Mouse (Mus musculus) thymus, postnatal 0 days (tissue): ENCODE data around the gene Hnrnph1. TPM values are rescaled to one million over a fixed set of nuclear protein-coding genes. Genes with fewer than 3 reads are reported as not detected.
A peak's percentile ranks its signal among the peaks of the same experiment; 100 is the strongest.
"Not testable (repeated sequence)": the region's sequence is repeated elsewhere in the genome, so short reads cannot be mapped to it uniquely, and the experiment has no call there.

Source experiments
- DNase-seq: peaks from one replicate; pipeline ENCODE4 v3.0.0-alpha.2; 2015; ENCODE audit warnings: low spot score
- polyA plus RNA-seq: library from polyadenylated mRNA; unstranded; fragments of >200 nt; fragmentation: Nextera tagmentation; extraction: Ambion mirVana; gene quantifications from 2 replicates; pipeline ENCODE4 v1.2.1, GENCODE M21; 2015

Hnrnph1 gene
- 350 and 356 TPM in 2 replicates for polyA plus RNA-seq

DNA sequence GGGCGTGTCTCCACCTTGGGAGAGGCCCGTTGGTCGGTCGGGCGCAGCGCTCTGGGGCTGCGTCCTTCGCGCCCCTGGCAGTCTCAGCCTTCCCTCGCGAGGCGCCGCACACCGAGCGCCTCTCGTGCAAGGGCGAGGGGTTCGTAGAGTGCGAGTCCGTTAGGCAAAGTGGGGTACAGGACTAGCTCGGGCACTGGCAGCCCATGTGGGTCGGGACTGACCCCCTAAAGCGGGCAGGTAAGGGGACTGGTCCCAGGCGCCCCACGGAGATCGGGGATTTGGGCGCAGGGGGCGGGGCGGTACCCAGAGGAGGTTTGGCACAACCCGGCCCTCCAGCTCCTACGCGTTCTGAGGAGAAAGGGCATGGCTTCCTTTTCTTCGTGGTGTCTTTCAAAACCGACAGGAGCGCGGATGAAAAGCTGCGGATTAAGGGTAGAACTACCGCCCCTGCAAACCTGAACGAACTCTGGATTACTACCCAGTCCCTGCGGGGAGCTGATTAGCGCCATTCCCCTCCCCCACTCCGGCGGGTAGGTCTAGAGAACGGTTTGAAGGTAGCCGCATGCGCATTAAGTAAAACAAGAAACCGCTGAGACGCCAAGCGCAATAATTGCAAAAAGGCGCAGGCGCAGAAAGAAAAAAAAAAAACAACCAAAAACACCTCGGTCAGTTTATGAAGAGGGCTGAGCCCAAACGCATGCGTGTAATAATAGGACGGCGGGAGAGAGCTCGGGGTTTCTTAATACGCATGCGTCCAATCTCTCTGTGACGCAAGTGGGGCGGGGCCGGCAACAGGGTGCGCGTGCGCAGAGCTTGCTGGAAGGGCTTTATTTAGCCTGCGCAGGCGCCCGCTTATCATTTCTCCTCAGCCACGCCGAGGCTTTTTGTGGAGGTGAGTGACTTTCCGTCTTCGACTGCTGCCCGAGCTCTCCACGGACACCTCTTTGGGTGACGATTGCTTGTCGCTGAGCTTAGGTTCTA lies at the start of gene Hnrnph1:
Hnrnph1 (plus strand) TSS at position 80 of the 981 bp plus-strand sequence.
- peak; percentile 99 for DNase-seq

- no peak for DNase-seq
These were observed 48.6 kb upstream of the Hnrnph1 start for GRCm38 (mm10) chr11:50328075-50328625.

GRCm38 (mm10) chr11:50329378-50329777 lies 47.4 kb upstream of the Hnrnph1 start:
- no peak for DNase-seq

DNA sequence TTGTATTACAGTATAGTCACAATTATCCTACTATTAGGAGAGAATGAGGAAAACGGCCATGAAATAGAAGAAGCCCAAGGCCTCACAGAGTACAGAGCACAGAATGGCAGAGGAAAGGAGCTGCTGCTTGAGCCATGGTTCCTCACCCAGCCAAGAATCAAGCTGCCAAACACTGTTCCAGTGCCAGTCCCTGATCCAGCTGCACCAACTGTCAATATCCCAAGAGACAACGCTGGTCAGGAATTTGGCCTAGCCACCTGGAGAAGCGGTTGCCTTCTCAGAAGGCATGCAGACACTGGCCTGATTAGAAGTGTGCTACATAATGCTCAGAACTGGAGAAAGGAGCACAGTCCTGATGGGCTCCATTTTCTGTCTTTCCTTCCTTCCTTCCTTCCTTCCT lies 43.6 kb upstream of the Hnrnph1 start:
- no peak for DNase-seq

- DNase-seq = no peak
These were observed 40.7 kb upstream of the Hnrnph1 start for GRCm38 (mm10) chr11:50336126-50336525.

GRCm38 (mm10) chr11:50336891-50337290 lies 39.9 kb upstream of the Hnrnph1 start:
- DNase-seq = no peak

GRCm38 (mm10) chr11:50345486-50345885 lies 31.3 kb upstream of the Hnrnph1 start:
- DNase-seq = no peak

DNA sequence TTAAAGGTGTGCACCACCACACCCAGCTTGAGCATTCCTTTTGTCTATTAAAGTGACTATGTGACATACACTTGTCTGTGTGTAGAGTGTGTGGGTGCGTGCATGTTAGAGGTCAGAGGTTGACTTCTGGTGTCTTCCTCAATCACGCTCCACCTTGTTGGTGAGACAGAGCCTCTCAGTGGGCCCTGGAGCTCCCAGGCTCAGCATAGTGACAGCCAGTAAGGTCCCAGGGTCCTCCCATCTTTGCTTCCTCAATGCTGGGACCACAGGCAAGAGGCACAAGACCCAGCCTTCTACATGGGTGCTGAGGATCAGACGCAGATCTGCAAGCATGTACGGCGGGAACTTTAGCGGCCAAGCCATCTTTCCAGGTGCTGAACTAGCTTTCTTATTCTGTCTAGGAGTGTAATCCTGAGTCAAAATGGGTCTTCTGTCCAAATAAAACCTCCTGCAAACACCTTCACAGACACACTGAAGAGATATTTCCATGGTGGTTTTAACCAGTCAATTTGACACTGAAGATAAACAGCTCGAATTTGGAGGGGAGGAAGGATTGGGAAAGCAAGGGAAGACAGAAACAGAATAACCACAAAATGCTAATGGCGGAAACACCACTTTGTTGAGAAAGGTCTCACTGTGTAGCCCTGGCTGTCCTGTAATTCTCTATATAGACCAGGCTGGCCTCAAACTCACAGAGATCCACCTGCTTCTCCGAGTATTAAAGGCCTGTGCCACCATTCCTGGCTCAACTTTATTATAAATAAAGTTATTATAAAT lies 30.3 kb upstream of the Hnrnph1 start:
- no peak for DNase-seq

DNA sequence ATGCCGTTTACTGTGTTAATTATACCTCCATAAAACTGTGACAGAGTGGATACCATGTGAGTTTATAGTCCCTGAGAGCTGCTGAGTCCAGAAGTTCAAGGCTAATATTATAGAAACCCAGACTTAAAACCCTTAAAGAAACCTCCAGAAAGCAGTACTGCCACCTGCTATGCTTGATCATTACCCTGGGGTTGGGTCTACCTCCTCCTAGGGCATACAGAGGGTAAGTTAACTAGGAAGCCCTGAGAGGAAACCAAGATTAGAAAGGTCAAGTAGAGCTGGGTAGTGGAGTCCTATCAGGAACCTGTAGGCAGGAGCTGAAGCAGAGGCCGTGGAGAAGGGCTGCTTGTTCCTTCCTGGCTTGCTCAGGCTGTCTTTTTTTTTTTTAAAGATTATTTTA lies 24.6 kb upstream of the Hnrnph1 start:
- no peak for DNase-seq

DNA sequence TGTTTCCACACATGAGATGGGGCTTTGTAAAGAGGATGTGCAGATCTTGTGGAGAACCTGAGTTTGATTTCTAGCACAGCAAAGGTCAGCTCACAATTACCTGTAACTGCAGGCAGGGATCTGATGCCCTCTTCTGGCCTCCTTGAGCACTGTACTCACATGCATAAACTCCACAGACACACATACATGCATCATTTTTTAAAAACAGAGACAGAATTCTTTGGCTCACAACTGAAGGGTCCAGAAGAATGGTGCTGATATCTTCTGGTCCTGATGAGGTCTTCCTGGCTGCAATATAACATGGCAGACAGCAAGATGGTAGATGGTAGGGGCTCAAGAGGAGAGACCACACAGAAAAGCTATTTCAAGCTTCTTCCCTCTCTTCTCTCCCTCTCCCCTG lies 22.6 kb upstream of the Hnrnph1 start, which contains the start of gene Cby3:
Cby3 (plus strand) TSS at position 301 of the 400 bp plus-strand sequence.
- DNase-seq = no peak

DNA sequence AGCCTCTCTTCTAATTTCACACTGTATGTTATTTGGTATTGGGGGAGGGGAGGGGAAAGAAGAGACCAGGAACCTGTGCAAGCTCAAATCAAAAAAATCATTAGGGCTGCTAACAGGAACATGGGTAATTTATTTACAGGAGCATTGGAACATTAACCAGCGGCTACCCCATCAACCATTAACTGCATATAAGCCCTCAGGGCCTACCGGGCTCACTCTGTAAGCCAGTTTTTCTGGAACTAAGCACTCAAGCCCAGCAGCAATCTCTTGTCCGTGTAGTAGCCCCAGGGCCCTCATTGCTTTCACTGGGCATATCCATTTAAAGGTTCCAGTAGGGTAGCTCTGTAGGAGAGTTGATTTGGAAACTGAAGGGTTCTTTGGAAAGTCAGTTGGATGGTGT lies 21.9 kb upstream of the Hnrnph1 start:
- no peak for DNase-seq

DNA sequence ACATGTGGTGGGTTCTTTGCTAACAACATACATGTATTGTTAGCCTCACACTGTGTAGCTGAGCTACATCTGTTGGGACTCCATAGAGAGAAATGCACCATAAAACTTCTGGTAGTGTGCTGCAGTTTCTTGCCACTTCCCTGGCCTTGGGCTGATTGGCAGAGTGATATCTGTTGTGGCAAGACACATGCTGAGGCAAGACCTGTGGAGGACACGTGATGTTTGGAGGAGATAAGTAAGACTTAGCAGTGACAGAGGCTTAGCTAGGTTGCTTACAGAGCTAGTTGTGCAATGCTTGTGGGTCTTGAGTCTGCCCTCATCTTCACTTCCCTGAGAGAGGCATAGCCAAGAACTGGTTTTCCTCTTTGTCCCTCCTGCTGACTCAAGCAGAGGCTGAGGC lies 21.4 kb upstream of the Hnrnph1 start:
- DNase-seq = no peak

DNA sequence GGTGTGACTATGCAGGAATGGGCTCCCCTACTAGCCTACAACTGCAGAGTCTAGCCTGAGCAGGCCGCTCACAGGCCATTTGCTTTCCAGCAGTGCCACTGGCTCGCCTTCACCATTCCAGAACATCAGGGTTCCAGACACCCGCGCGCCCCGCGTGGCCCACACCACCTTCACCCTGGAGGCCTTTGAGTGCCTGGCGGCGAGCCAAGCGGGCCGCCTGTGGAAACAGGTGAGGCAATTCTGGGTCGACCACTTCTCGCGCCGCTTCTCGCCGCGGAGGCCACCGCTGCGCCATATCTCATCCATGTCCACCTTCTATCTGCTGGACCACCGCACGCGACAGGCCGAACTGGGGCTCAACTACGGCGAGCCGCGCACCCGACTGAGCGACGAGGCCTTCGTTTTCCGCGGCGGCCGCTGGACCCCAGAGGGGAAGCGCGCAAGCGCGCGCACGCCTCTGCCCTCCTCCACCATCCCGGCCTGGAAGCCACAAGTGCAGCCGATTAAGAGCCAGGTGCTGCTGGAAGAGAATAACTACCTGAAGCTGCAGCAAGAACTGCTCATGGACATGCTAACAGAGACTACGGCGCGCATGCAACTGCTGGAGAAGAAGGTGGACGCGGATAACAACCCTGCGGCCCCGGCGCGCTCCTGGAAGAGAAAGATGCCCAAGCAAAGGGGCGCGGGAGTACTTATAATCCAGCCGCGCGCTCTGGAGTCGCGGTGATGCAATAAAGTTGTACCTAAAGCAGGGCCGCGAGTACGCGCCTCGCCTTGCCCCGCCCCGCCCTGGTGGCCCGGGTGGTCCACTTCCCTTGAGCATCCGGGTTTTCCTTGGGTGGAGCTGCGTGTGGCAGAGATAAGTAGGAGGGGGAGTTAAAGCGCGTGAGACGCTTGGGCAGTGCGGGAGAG lies 17.6 kb upstream of the Hnrnph1 start:
- peak; percentile 33 for DNase-seq

GRCm38 (mm10) chr11:50361282-50361681 lies 15.5 kb upstream of the Hnrnph1 start:
- not testable (repeated sequence) for DNase-seq

GRCm38 (mm10) chr11:50364548-50364947 lies 12.2 kb upstream of the Hnrnph1 start:
- DNase-seq = peak; percentile 85

DNA sequence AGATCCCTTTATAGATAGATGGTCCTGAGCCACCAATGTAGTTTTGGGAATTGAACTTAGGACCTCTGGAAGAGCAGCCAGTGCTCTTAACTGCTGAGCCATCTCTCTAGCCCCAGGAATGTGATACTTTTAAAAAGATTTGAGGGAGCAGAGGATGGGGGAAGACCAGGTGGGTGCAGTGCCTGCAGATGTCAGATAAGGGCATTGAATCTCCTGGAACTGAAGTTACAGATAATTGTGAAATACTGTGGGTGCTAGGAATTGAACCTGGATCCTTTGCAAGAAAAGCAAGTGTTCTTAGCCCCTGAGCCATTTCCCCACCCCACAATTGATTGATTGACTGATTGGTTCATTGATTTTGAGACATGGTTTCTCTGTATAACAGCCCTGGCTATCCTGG lies 11.5 kb upstream of the Hnrnph1 start:
- no peak for DNase-seq

- DNase-seq = no peak
These were observed 9.3 kb upstream of the Hnrnph1 start for GRCm38 (mm10) chr11:50367531-50367930.

- DNase-seq = no peak
These were observed 7.4 kb upstream of the Hnrnph1 start for GRCm38 (mm10) chr11:50369360-50369911.

- no peak for DNase-seq
These were observed 5.8 kb upstream of the Hnrnph1 start for GRCm38 (mm10) chr11:50370969-50371368.

- DNase-seq = peak; percentile 72
These were observed 5.4 kb upstream of the Hnrnph1 start for GRCm38 (mm10) chr11:50371399-50371841.
